Mouse (Mus musculus) left cerebral cortex, adult 9 months (tissue): ENCODE measurements at regions not wholly inside any gene's neighbourhood (a gene's known extent, or its start where the extent isn't known, plus 50 kb on each side); places are given as distances from the start of the nearest gene placed in this dataset.
"Not testable (repeated sequence)": the region's sequence is repeated elsewhere in the genome, so short reads cannot be mapped to it uniquely, and the experiment has no call there.

Source experiments
- DNase-seq, 2 experiments: peaks; one replicate each; pipeline ENCODE4 v3.0.0; 2022; ENCODE audit warnings: low spot score in 2 of 2

- DNase-seq: peak in 1 of 2 experiments; percentile 5
Measured at GRCm38 (mm10) chr4:4708261-4708660, 84.9 kb downstream of the Impad1 start.

- DNase-seq: no peak
Measured at GRCm38 (mm10) chr4:4699102-4699501, 94.1 kb downstream of the Impad1 start.

- DNase-seq: no peak
Measured at GRCm38 (mm10) chr4:4695413-4695812, 97.7 kb downstream of the Impad1 start.

- DNase-seq: no peak
Measured at GRCm38 (mm10) chr4:4686920-4687319, 106.2 kb downstream of the Impad1 start.

- DNase-seq: no peak
Measured at GRCm38 (mm10) chr4:4674607-4675006, 118.5 kb downstream of the Impad1 start.

GRCm38 (mm10) chr4:4650251-4650650 lies 142.9 kb downstream of the Impad1 start:
- no peak for DNase-seq

- no peak for DNase-seq
Measured at GRCm38 (mm10) chr4:4645264-4645663, 147.9 kb downstream of the Impad1 start.

GRCm38 (mm10) chr4:4636258-4636657 lies 156.9 kb downstream of the Impad1 start:
- no peak for DNase-seq

GRCm38 (mm10) chr4:4635856-4636255 lies 157.3 kb downstream of the Impad1 start:
- DNase-seq: no peak

GRCm38 (mm10) chr4:4635338-4635737 lies 157.8 kb downstream of the Impad1 start:
- DNase-seq: no peak

GRCm38 (mm10) chr4:4634646-4635045 lies 158.5 kb downstream of the Impad1 start:
- DNase-seq: no peak

GRCm38 (mm10) chr4:4630750-4631149 lies 162.4 kb downstream of the Impad1 start:
- no peak for DNase-seq

- no peak for DNase-seq
Measured at GRCm38 (mm10) chr4:4629251-4629650, 163.9 kb downstream of the Impad1 start.

- no peak for DNase-seq
Measured at GRCm38 (mm10) chr4:4623840-4624239, 169.3 kb downstream of the Impad1 start.

- DNase-seq: not testable (repeated sequence)
Measured at GRCm38 (mm10) chr4:4620135-4620534, 173.0 kb downstream of the Impad1 start.

- no peak for DNase-seq
Measured at GRCm38 (mm10) chr4:4614577-4614976, 178.6 kb downstream of the Impad1 start.
